Mouse (Mus musculus): ENCODE data around the gene Pef1.

DNA sequence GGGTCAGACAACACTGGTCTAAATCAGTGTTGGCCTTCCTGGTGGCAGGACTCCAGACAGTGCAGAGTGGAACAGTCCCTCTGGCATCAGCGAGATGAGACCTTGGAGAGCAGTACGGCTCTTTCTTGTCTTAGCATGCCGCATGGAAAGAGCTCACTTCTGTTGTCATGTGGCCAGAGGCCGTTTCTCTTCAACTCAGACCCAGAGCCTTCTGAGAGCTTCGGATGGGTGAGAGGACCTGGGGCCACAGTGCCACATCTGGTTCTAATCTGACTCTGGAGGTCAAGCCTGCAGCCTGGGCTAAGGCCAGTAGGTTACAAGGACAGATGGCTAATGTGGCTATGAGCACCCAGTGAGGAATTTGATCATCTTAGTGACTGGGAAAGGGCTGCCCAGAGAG, 23.6 kb downstream of the Pef1 start:
- TF ChIP-seq HCFC1 (IDR thresholded peaks at IDR 0.05; ENCODE audit: borderline replicate concordance, insufficient read depth, low read length) (no peak), ZC3H11A (IDR thresholded peaks at IDR 0.05; ENCODE audit: borderline replicate concordance, low read depth, low read length) (no peak), ZNF384 (IDR thresholded peaks at IDR 0.05; ENCODE audit: low read depth, low read length) (no peak), MAFK (IDR thresholded peaks at IDR 0.05; ENCODE audit: insufficient read depth, low read depth, low read length) (no peak)
